In the genomic region with DNA sequence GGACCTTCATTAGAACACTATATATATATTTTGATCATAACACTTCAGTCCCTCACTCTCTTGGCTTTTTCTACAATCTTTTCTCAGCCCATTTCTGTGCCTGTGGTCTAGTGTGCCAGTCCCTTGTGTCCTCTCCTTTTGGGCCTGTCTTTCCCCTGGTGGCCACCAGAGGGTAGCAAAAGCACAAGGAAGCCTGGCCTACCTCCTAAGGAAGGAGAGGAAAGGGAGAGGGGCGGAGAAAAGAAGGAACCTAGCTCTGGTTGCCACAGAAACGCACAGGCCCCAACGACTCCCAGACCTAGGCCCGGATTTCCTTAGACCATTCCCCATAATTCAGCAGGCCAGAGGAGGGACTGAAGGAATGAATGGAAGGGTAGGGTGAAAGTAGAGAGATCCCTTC, we compare ENCODE assay signal across 8 mouse cellular contexts. TPM values are rescaled to one million over a fixed set of nuclear protein-coding genes. Genes with fewer than 3 reads are reported as not detected.
DNase-seq lines count a peak whose midpoint lies in the region; ATAC-seq and TF ChIP-seq lines count a peak whose summit lies in the region.

No protein-coding gene starts in this region.

- no peaks in the 10 kb centered on the region for H3K9me3 ChIP-seq in heart, embryonic 12.5 days (replicated peaks)
- no peaks in the 10 kb centered on the region for H3K9me3 ChIP-seq in kidney, embryonic 15.5 days (replicated peaks)
- no peaks in the 10 kb centered on the region for H3K9me3 ChIP-seq in limb, embryonic 15.5 days

- whole genome bisulfite sequencing in heart, embryonic 12.5 days, result 0% methylated on average over 4 of the region's 4 CpGs
- WGBS in kidney, embryonic 15.5 days, result 4% methylated on average over 4 of the region's 4 CpGs
- WGBS in limb, embryonic 15.5 days, result 2% methylated on average over 4 of the region's 4 CpGs

- no peaks in the 10 kb centered on the region for H3K79me2 ChIP-seq in C2C12 (ENCODE audit: control insufficient read depth, insufficient read depth)

- H3K4me2 ChIP-seq in heart, embryonic 12.5 days, result peak overlapping the region; percentile 70; the same call in 1 of the 2 replicates
- peak overlapping the region; percentile 78 for H3K4me2 ChIP-seq in kidney, embryonic 15.5 days
- peak overlapping the region; percentile 49; the same call in 1 of the 2 replicates for H3K4me2 ChIP-seq in limb, embryonic 15.5 days

- peak; percentile 95 for DNase-seq in brain, embryonic 14.5 days (ENCODE audit: low read depth)
- DNase-seq in naive thymus-derived CD4-positive, alpha-beta T cell, adult 2 months (ENCODE audit: low read depth), result peak; percentile 84
- peak; percentile 67 to 83 for DNase-seq in spleen, postnatal 4 days (ENCODE audit: low spot score in 2 of 2)

- H3K9ac ChIP-seq in heart, embryonic 12.5 days, result peak overlapping the region; percentile 50
- H3K9ac ChIP-seq in kidney, embryonic 15.5 days, result no peak overlapping the region
- no peak overlapping the region for H3K9ac ChIP-seq in limb, embryonic 15.5 days

- peak; percentile 80 for ATAC-seq in erythroblast, adult 5-6 weeks (replicated peaks; ENCODE audit: low FRiP score, poor library complexity, severe bottlenecking)
- peak; percentile 12; the same call in 1 of the 2 replicates for ATAC-seq in heart, embryonic 12.5 days (ENCODE audit: insufficient number of reproducible peaks, low FRiP score)
- peak; percentile 26 for ATAC-seq in kidney, embryonic 15.5 days (replicated peaks; ENCODE audit: low FRiP score)
- no peak for ATAC-seq in limb, embryonic 15.5 days (ENCODE audit: insufficient number of reproducible peaks, low FRiP score, low TSS enrichment, low read depth)

- H3K36me3 ChIP-seq in C2C12 (ENCODE audit: control insufficient read depth, insufficient read depth), result no peaks in the 10 kb centered on the region
- no peaks in the 10 kb centered on the region for H3K36me3 ChIP-seq in heart, embryonic 12.5 days
- no peaks in the 10 kb centered on the region for H3K36me3 ChIP-seq in kidney, embryonic 15.5 days
- H3K36me3 ChIP-seq in limb, embryonic 15.5 days, result no peaks in the 10 kb centered on the region

- no peak overlapping the region for H3K4me3 ChIP-seq in C2C12 (ENCODE audit: insufficient read depth, poor library complexity, severe bottlenecking)
- no peak overlapping the region for H3K4me3 ChIP-seq in heart, embryonic 12.5 days
- H3K4me3 ChIP-seq in kidney, embryonic 15.5 days (replicated peaks), result peak overlapping the region; percentile 42
- no peak overlapping the region for H3K4me3 ChIP-seq in limb, embryonic 15.5 days

- peaks cover 24% of the 10 kb centered on the region for H3K27me3 ChIP-seq in C2C12 (ENCODE audit: control insufficient read depth, insufficient read depth, insufficient read length)
- peaks cover 54% of the 10 kb centered on the region for H3K27me3 ChIP-seq in heart, embryonic 12.5 days (replicated peaks)
- H3K27me3 ChIP-seq in kidney, embryonic 15.5 days, result peaks cover 40% of the 10 kb centered on the region
- H3K27me3 ChIP-seq in limb, embryonic 15.5 days, result peaks cover 33% of the 10 kb centered on the region

- TF ChIP-seq CTCF in C2C12 (IDR thresholded peaks at IDR 0.05; ENCODE audit: control insufficient read depth, insufficient read depth, insufficient read length), result peak; percentile 76
- TF ChIP-seq CTCF in brain, embryonic 14.5 days (IDR thresholded peaks at IDR 0.05; ENCODE audit: borderline replicate concordance, extremely low read depth, insufficient read depth, insufficient read length), result peak; percentile 95

- H3K79me3 ChIP-seq in C2C12 (ENCODE audit: low read depth), result no peaks in the 10 kb centered on the region

- no peak overlapping the region for H3ac ChIP-seq in C2C12 (ENCODE audit: control insufficient read depth, insufficient read length, low read depth)

- H3K4me1 ChIP-seq in heart, embryonic 12.5 days (replicated peaks), result peaks cover 55% of the 10 kb centered on the region
- peaks cover 70% of the 10 kb centered on the region for H3K4me1 ChIP-seq in kidney, embryonic 15.5 days
- H3K4me1 ChIP-seq in limb, embryonic 15.5 days, result peaks cover 67% of the 10 kb centered on the region

- TF ChIP-seq POLR2A in brain, embryonic 14.5 days (IDR thresholded peaks at IDR 0.05; ENCODE audit: borderline replicate concordance, extremely low read depth, insufficient read depth, insufficient read length, poor library complexity, severe bottlenecking), result no peak

- H3K27ac ChIP-seq in heart, embryonic 12.5 days (ENCODE audit: poor library complexity, severe bottlenecking), result no peak overlapping the region
- H3K27ac ChIP-seq in kidney, embryonic 15.5 days, result peak overlapping the region; percentile 18; the same call in 1 of the 2 replicates
- 0 out of 2 replicates have a peak overlapping the region, but pooled peaks have one; percentile 8 for H3K27ac ChIP-seq in limb, embryonic 15.5 days

TF ChIP-seq in C2C12, 6 proteins besides CTCF, POLR2A, EP300 and RAD21:
- no peak for TF ChIP-seq MYOD1 (IDR thresholded peaks at IDR 0.05; ENCODE audit: control insufficient read depth, insufficient read length, low read depth)
- TF ChIP-seq MAX (IDR thresholded peaks at IDR 0.05), result peak; percentile 25

RNA-seq across cellular contexts. Expression of a gene that starts 5.9 kb away (rescaled TPM):
- polyA plus RNA-seq in C2C12 (2012; fragmentation: generic; extraction: Trizol), result 2.9 TPM
- polyA plus RNA-seq in brain, embryonic 14.5 days (2012; rRNA removed), result 59.4 and 60.3 TPM in 2 replicates
- not detected in 2 replicates for total RNA-seq in erythroblast, adult 5-6 weeks (2015; ENCODE audit: low replicate concordance)
- not detected in 2 replicates for total RNA-seq in erythroblast, adult 5-6 weeks (2017; ENCODE audit: low replicate concordance)
- 1.3 TPM in 2 replicates for polyA plus RNA-seq in heart, embryonic 12.5 days (2016; fragmentation: Nextera tagmentation; extraction: Ambion mirVana)
- 9.3 and 11.9 TPM in 2 replicates for polyA plus RNA-seq in kidney, embryonic 15.5 days (2015; fragmentation: Nextera tagmentation; extraction: Ambion mirVana)
- polyA plus RNA-seq in limb, embryonic 15.5 days (2015; fragmentation: Nextera tagmentation; extraction: Ambion mirVana), result 57.9 and 59.2 TPM in 2 replicates

RNA-seq across cellular contexts. Expression of a gene that starts 21.0 kb away (rescaled TPM):
- 13.3 TPM for polyA plus RNA-seq in C2C12 (2012; fragmentation: generic; extraction: Trizol)
- 12.6 and 22.9 TPM in 2 replicates for polyA plus RNA-seq in brain, embryonic 14.5 days (2012; rRNA removed)
- not detected in 2 replicates for total RNA-seq in erythroblast, adult 5-6 weeks (2015; ENCODE audit: low replicate concordance)
- not detected in 2 replicates for total RNA-seq in erythroblast, adult 5-6 weeks (2017; ENCODE audit: low replicate concordance)
- 8.7 and 10.6 TPM in 2 replicates for polyA plus RNA-seq in heart, embryonic 12.5 days (2016; fragmentation: Nextera tagmentation; extraction: Ambion mirVana)
- 29.8 and 31.5 TPM in 2 replicates for polyA plus RNA-seq in kidney, embryonic 15.5 days (2015; fragmentation: Nextera tagmentation; extraction: Ambion mirVana)
- 30.4 and 34.4 TPM in 2 replicates for polyA plus RNA-seq in limb, embryonic 15.5 days (2015; fragmentation: Nextera tagmentation; extraction: Ambion mirVana)

RNA-seq across cellular contexts. Expression of a gene that starts 33.0 kb away (rescaled TPM):
- polyA plus RNA-seq in C2C12 (2012; fragmentation: generic; extraction: Trizol), result 60.2 TPM
- polyA plus RNA-seq in brain, embryonic 14.5 days (2012; rRNA removed), result 63.6 and 75.5 TPM in 2 replicates
- 25.3 and 34.2 TPM in 2 replicates for total RNA-seq in erythroblast, adult 5-6 weeks (2015; ENCODE audit: low replicate concordance)
- total RNA-seq in erythroblast, adult 5-6 weeks (2017; ENCODE audit: low replicate concordance), result 5.0 and 14.1 TPM in 2 replicates
- 47.2 and 55.5 TPM in 2 replicates for polyA plus RNA-seq in heart, embryonic 12.5 days (2016; fragmentation: Nextera tagmentation; extraction: Ambion mirVana)
- 73.4 and 84.3 TPM in 2 replicates for polyA plus RNA-seq in kidney, embryonic 15.5 days (2015; fragmentation: Nextera tagmentation; extraction: Ambion mirVana)
- polyA plus RNA-seq in limb, embryonic 15.5 days (2015; fragmentation: Nextera tagmentation; extraction: Ambion mirVana), result 94.4 and 106 TPM in 2 replicates

RNA-seq across cellular contexts. Expression of a gene that starts 35.9 kb away (rescaled TPM):
- 13.9 TPM for polyA plus RNA-seq in C2C12 (2012; fragmentation: generic; extraction: Trizol)
- 11.2 and 12.0 TPM in 2 replicates for polyA plus RNA-seq in brain, embryonic 14.5 days (2012; rRNA removed)
- not detected in 2 replicates for total RNA-seq in erythroblast, adult 5-6 weeks (2015; ENCODE audit: low replicate concordance)
- not detected in 2 replicates for total RNA-seq in erythroblast, adult 5-6 weeks (2017; ENCODE audit: low replicate concordance)
- polyA plus RNA-seq in heart, embryonic 12.5 days (2016; fragmentation: Nextera tagmentation; extraction: Ambion mirVana), result 27.0 and 31.0 TPM in 2 replicates
- polyA plus RNA-seq in kidney, embryonic 15.5 days (2015; fragmentation: Nextera tagmentation; extraction: Ambion mirVana), result 66.0 and 66.6 TPM in 2 replicates
- polyA plus RNA-seq in limb, embryonic 15.5 days (2015; fragmentation: Nextera tagmentation; extraction: Ambion mirVana), result 59.6 and 64.2 TPM in 2 replicates

RNA-seq across cellular contexts. Expression of a gene that starts 44.9 kb away (rescaled TPM):
- polyA plus RNA-seq in C2C12 (2012; fragmentation: generic; extraction: Trizol), result 0.01 TPM
- 0.38 and 0.57 TPM in 2 replicates for polyA plus RNA-seq in brain, embryonic 14.5 days (2012; rRNA removed)
- total RNA-seq in erythroblast, adult 5-6 weeks (2015; ENCODE audit: low replicate concordance), result not detected in 2 replicates
- not detected in 2 replicates for total RNA-seq in erythroblast, adult 5-6 weeks (2017; ENCODE audit: low replicate concordance)
- polyA plus RNA-seq in heart, embryonic 12.5 days (2016; fragmentation: Nextera tagmentation; extraction: Ambion mirVana), result not detected in 2 replicates
- 0.34 and 0.35 TPM in 2 replicates for polyA plus RNA-seq in kidney, embryonic 15.5 days (2015; fragmentation: Nextera tagmentation; extraction: Ambion mirVana)
- polyA plus RNA-seq in limb, embryonic 15.5 days (2015; fragmentation: Nextera tagmentation; extraction: Ambion mirVana), result 0.20 and 0.23 TPM in 2 replicates
